Mouse (Mus musculus) cerebral cortex, adult 2 months (tissue): ENCODE measurements around the gene Ccdc58.

Source experiments
- WGBS: fragments of 180-500 bp; shearing (Covaris S2); methylation state at CpG from one replicate; pipeline ENCODE4 v1.1.7; 2018; 5-methylcytosine and 5-hydroxymethylcytosine counted together

Gene Ccdc58

GRCm38 (mm10) chr16:36071450-36072379 is at the start of gene Ccdc58, which contains the start of gene Fam162a:
Gene Ccdc58, plus strand, starts transcription at chr16:36071685.
Gene Fam162a, minus strand, starts transcription at chr16:36071594.
- WGBS, result under 1% methylated on average over 80 of the region's 81 CpGs

GRCm38 (mm10) chr16:36028120-36028519 is 43.4 kb upstream of the Ccdc58 start:
- WGBS, result 66% methylated on average over 1 of the region's 2 CpGs

- WGBS, result 1% methylated on average over 39 of the region's 39 CpGs
Observed at GRCm38 (mm10) chr16:36040640-36041624, 30.6 kb upstream of the Ccdc58 start, which contains the start of gene Wdr5b. Gene Wdr5b, plus strand, starts transcription at chr16:36041190.

GRCm38 (mm10) chr16:36041625-36042020 is 29.9 kb upstream of the Ccdc58 start:
- 17% methylated on average over 11 of the region's 11 CpGs for WGBS

- WGBS, result 90% methylated on average over 10 of the region's 10 CpGs
Observed at GRCm38 (mm10) chr16:36043073-36043472, 28.4 kb upstream of the Ccdc58 start.

GRCm38 (mm10) chr16:36043964-36044363 is 27.5 kb upstream of the Ccdc58 start:
- 83% methylated on average over 4 of the region's 4 CpGs for WGBS

- WGBS, result 86% methylated on average over 4 of the region's 4 CpGs
Observed at GRCm38 (mm10) chr16:36047538-36047937, 23.9 kb upstream of the Ccdc58 start.

GRCm38 (mm10) chr16:36051491-36051890 is 20.0 kb upstream of the Ccdc58 start:
- WGBS, result 88% methylated on average over 6 of the region's 6 CpGs

- 86% methylated on average over 6 of the region's 6 CpGs for WGBS
Observed at GRCm38 (mm10) chr16:36053524-36054275, 17.8 kb upstream of the Ccdc58 start.

GRCm38 (mm10) chr16:36054920-36055319 is 16.6 kb upstream of the Ccdc58 start:
- WGBS, result 96% methylated on average over 8 of the region's 8 CpGs

- WGBS, result 92% methylated on average over 11 of the region's 11 CpGs
Observed at GRCm38 (mm10) chr16:36056416-36056815, 15.1 kb upstream of the Ccdc58 start.

GRCm38 (mm10) chr16:36057933-36058475 is 13.5 kb upstream of the Ccdc58 start:
- WGBS, result 83% methylated on average over 8 of the region's 8 CpGs

GRCm38 (mm10) chr16:36062534-36062933 is 9.0 kb upstream of the Ccdc58 start:
- WGBS, result 81% methylated on average over 1 of the region's 1 CpGs

- WGBS, result 48% methylated on average over 2 of the region's 2 CpGs
Observed at GRCm38 (mm10) chr16:36063315-36063714, 8.2 kb upstream of the Ccdc58 start.

GRCm38 (mm10) chr16:36064904-36065303 is 6.6 kb upstream of the Ccdc58 start:
- 89% methylated on average over 5 of the region's 5 CpGs for WGBS

GRCm38 (mm10) chr16:36067694-36068093 is 3.8 kb upstream of the Ccdc58 start:
- 66% methylated on average over 2 of the region's 2 CpGs for WGBS

- 74% methylated on average over 3 of the region's 3 CpGs for WGBS
Observed at GRCm38 (mm10) chr16:36068356-36068755, 3.1 kb upstream of the Ccdc58 start.

- 35% methylated on average over 9 of the region's 9 CpGs for WGBS
Observed at GRCm38 (mm10) chr16:36069819-36070575, 1.5 kb upstream of the Ccdc58 start.

- WGBS, result under 1% methylated on average over 16 of the region's 16 CpGs
Observed at GRCm38 (mm10) chr16:36071071-36071449, 425 bp upstream of the Ccdc58 start.

- WGBS, result 27% methylated on average over 8 of the region's 8 CpGs
Observed at GRCm38 (mm10) chr16:36072410-36073011, 1.0 kb downstream of the Ccdc58 start.
